Mouse (Mus musculus) adrenal gland, adult 8-10 months (tissue): ENCODE measurements around the gene Acot12. TPM values are rescaled to one million over a fixed set of nuclear protein-coding genes. Genes with fewer than 3 reads are reported as not detected.
A peak's percentile ranks its signal among the peaks of the same experiment; 100 is the strongest.
"Not testable (repeated sequence)": the region's sequence is repeated elsewhere in the genome, so short reads cannot be mapped to it uniquely, and the experiment has no call there.

Source experiments
- DNase-seq: peaks from one replicate; pipeline ENCODE4 v3.0.0; 2022
- total RNA-seq, 4 experiments: library from RNA; stranded (reverse); gene quantifications; 2 replicates each; pipeline ENCODE4 v1.2.4; 2022

The Acot12 gene
- total RNA-seq, 4 experiments from 2014 or later = 0.41 to 11.4 (median 2.7) TPM

- DNase-seq = no peak
Measured at GRCm38 (mm10) chr13:91760302-91761050, 19.2 kb downstream of the Acot12 start.

- peak; percentile 51 for DNase-seq
Measured at GRCm38 (mm10) chr13:91761654-91762445, 20.5 kb downstream of the Acot12 start.

- not testable (repeated sequence) for DNase-seq
Measured at GRCm38 (mm10) chr13:91763654-91764053, 22.3 kb downstream of the Acot12 start.

GRCm38 (mm10) chr13:91765627-91766026, 24.3 kb downstream of the Acot12 start:
- DNase-seq = no peak

GRCm38 (mm10) chr13:91768683-91769651, 27.7 kb downstream of the Acot12 start:
- no peak for DNase-seq

- DNase-seq = no peak
Measured at GRCm38 (mm10) chr13:91778092-91778491, 36.8 kb downstream of the Acot12 start.

- DNase-seq = no peak
Measured at GRCm38 (mm10) chr13:91779892-91780291, 38.6 kb downstream of the Acot12 start.

GRCm38 (mm10) chr13:91792035-91792434, 50.7 kb downstream of the Acot12 start:
- no peak for DNase-seq

- no peak for DNase-seq
Measured at GRCm38 (mm10) chr13:91794926-91795436, 53.7 kb downstream of the Acot12 start.

- no peak for DNase-seq
Measured at GRCm38 (mm10) chr13:91795593-91795992, 54.3 kb downstream of the Acot12 start.

- no peak for DNase-seq
Measured at GRCm38 (mm10) chr13:91796003-91796402, 54.7 kb downstream of the Acot12 start.

GRCm38 (mm10) chr13:91796916-91797315, 55.6 kb downstream of the Acot12 start:
- DNase-seq = no peak

- DNase-seq = no peak
Measured at GRCm38 (mm10) chr13:91797442-91797841, 56.1 kb downstream of the Acot12 start.

GRCm38 (mm10) chr13:91801726-91802125, 60.4 kb downstream of the Acot12 start:
- no peak for DNase-seq

- peak; percentile 82 for DNase-seq
Measured at GRCm38 (mm10) chr13:91807155-91807839, 66.0 kb downstream of the Acot12 start, which contains the start of gene Zcchc9. Zcchc9 (minus strand) TSS chr13:91807705.

- DNase-seq = no peak
Measured at GRCm38 (mm10) chr13:91807874-91808575, 66.7 kb downstream of the Acot12 start.

- DNase-seq = no peak
Measured at GRCm38 (mm10) chr13:91809476-91809875, 68.2 kb downstream of the Acot12 start.

- no peak for DNase-seq
Measured at GRCm38 (mm10) chr13:91814670-91815069, 73.4 kb downstream of the Acot12 start.

- DNase-seq = no peak
Measured at GRCm38 (mm10) chr13:91823735-91824134, 82.4 kb downstream of the Acot12 start.

- no peak for DNase-seq
Measured at GRCm38 (mm10) chr13:91824845-91825550, 83.7 kb downstream of the Acot12 start.
